25 mouse cellular contexts compared by ENCODE assay signal in genomic region chr10:96757311-96757710, GRCm38 (mm10).
A peak's percentile ranks its signal among the peaks of the same experiment; 100 is the strongest.
DNase-seq lines count a peak whose midpoint lies in the region; ATAC-seq and TF ChIP-seq lines count a peak whose summit lies in the region.
"Had no signal": no experiment of that assay in that cellular context is flagged by ENCODE, and none has a peak within 500 bp of the region (broad histone marks: within the 10 kb centered on the region; RNA-seq: fewer than 3 reads in every experiment).

No protein-coding gene starts in this region.

- H3K9ac ChIP-seq in heart, embryonic 13.5 days: no peak overlapping the region
- no peak overlapping the region for H3K9ac ChIP-seq in heart, embryonic 12.5 days
- H3K9ac ChIP-seq in intestine, postnatal 0 days (ENCODE audit: low read depth, low read length): no peak overlapping the region
- H3K9ac ChIP-seq: embryonic facial prominence, embryonic 13.5 days; forebrain, embryonic 12.5 days; forebrain, embryonic 15.5 days; hindbrain, embryonic 15.5 days had no signal

- 94% methylated on average over 1 of the region's 1 CpGs for WGBS in heart, embryonic 13.5 days
- WGBS in heart, embryonic 12.5 days: 78% methylated on average over 1 of the region's 1 CpGs
- WGBS in intestine, postnatal 0 days: 36% methylated on average over 1 of the region's 1 CpGs

- no peak for ATAC-seq in heart, embryonic 13.5 days (ENCODE audit: extremely low read depth, insufficient number of reproducible peaks, low FRiP score, low TSS enrichment)
- ATAC-seq in heart, embryonic 12.5 days (ENCODE audit: insufficient number of reproducible peaks, low FRiP score): no peak
- peak; percentile 22; the same call in 1 of the 2 replicates for ATAC-seq in intestine, postnatal 0 days
- ATAC-seq: CD4-positive, CD25-positive, alpha-beta regulatory T cell, adult 4 months; forebrain, embryonic 15.5 days had no signal

- no peaks in the 10 kb centered on the region for H3K9me3 ChIP-seq in heart, embryonic 13.5 days
- H3K9me3 ChIP-seq in heart, embryonic 12.5 days (replicated peaks): no peaks in the 10 kb centered on the region
- no peaks in the 10 kb centered on the region for H3K9me3 ChIP-seq in intestine, postnatal 0 days (ENCODE audit: control insufficient read depth)
- H3K9me3 ChIP-seq: embryonic facial prominence, embryonic 10.5 days; embryonic facial prominence, embryonic 13.5 days; forebrain, embryonic 12.5 days; forebrain, embryonic 15.5 days; hindbrain, embryonic 15.5 days had no signal

- DNase-seq in ES-CJ7 (ENCODE audit: low read depth, low spot score) (peak; percentile 14), R1 (ENCODE audit: low read depth, low spot score) (peak; percentile 9)
- DNase-seq in thymus, postnatal 0 days (ENCODE audit: low spot score): no peak
- DNase-seq in cerebellum, postnatal 4 days (ENCODE audit: low spot score in 2 of 2): no peak
- DNase-seq in frontal cortex, postnatal 10 days (ENCODE audit: low spot score in 2 of 2): no peak
- DNase-seq: adrenal gland, postnatal 10 days; adrenal gland, postnatal 36 days; cerebellum, adult 2 months; cerebellum, adult 9-11 months; cerebellum, postnatal 25 days; embryo, embryonic 11 days; gastrocnemius, postnatal 10 days; gastrocnemius, postnatal 36 days; kidney, adult 2 months had no signal

- H3K4me1 ChIP-seq in heart, embryonic 13.5 days: peaks cover 51% of the 10 kb centered on the region
- H3K4me1 ChIP-seq in heart, embryonic 12.5 days (replicated peaks): peaks cover 45% of the 10 kb centered on the region
- no peaks in the 10 kb centered on the region for H3K4me1 ChIP-seq in intestine, postnatal 0 days (replicated peaks; ENCODE audit: control insufficient read depth, insufficient read depth, low read length)
- H3K4me1 ChIP-seq: embryonic facial prominence, embryonic 13.5 days had no signal

- no peak overlapping the region for H3K4me2 ChIP-seq in heart, embryonic 13.5 days
- H3K4me2 ChIP-seq in heart, embryonic 12.5 days: no peak overlapping the region
- no peak overlapping the region for H3K4me2 ChIP-seq in intestine, postnatal 0 days (replicated peaks; ENCODE audit: low read depth)
- H3K4me2 ChIP-seq: embryonic facial prominence, embryonic 13.5 days; forebrain, embryonic 12.5 days; forebrain, embryonic 15.5 days; heart, embryonic 11.5 days; hindbrain, embryonic 15.5 days had no signal

- no peaks in the 10 kb centered on the region for H3K27me3 ChIP-seq in heart, embryonic 13.5 days (replicated peaks)
- no peaks in the 10 kb centered on the region for H3K27me3 ChIP-seq in heart, embryonic 12.5 days (replicated peaks)
- no peaks in the 10 kb centered on the region for H3K27me3 ChIP-seq in intestine, postnatal 0 days (replicated peaks; ENCODE audit: control insufficient read depth, insufficient read depth, low read length)
- H3K27me3 ChIP-seq: embryonic facial prominence, embryonic 13.5 days; forebrain, embryonic 12.5 days; forebrain, embryonic 15.5 days; hindbrain, embryonic 15.5 days had no signal

- peak overlapping the region; percentile 77 for H3K27ac ChIP-seq in heart, embryonic 13.5 days (replicated peaks)
- no peak overlapping the region for H3K27ac ChIP-seq in heart, embryonic 12.5 days (ENCODE audit: poor library complexity, severe bottlenecking)
- no peak overlapping the region for H3K27ac ChIP-seq in intestine, postnatal 0 days (ENCODE audit: low read depth, low read length)
- H3K27ac ChIP-seq: embryonic facial prominence, embryonic 10.5 days; embryonic facial prominence, embryonic 13.5 days; forebrain, embryonic 12.5 days; forebrain, embryonic 15.5 days; hindbrain, embryonic 15.5 days had no signal

- H3K4me3 ChIP-seq in heart, embryonic 13.5 days: no peak overlapping the region
- H3K4me3 ChIP-seq in heart, embryonic 12.5 days: no peak overlapping the region
- H3K4me3 ChIP-seq in intestine, postnatal 0 days (ENCODE audit: low read depth, low read length): no peak overlapping the region
- H3K4me3 ChIP-seq: embryonic facial prominence, embryonic 10.5 days; embryonic facial prominence, embryonic 13.5 days; erythroblast, embryonic 14.5 days; forebrain, embryonic 12.5 days; forebrain, embryonic 15.5 days; hindbrain, embryonic 15.5 days had no signal

- no peak for TF ChIP-seq CTCF in intestine, postnatal 0 days (IDR thresholded peaks at IDR 0.05; ENCODE audit: low read depth)

- H3K36me3 ChIP-seq in heart, embryonic 13.5 days: no peaks in the 10 kb centered on the region
- H3K36me3 ChIP-seq in heart, embryonic 12.5 days: no peaks in the 10 kb centered on the region
- H3K36me3 ChIP-seq in intestine, postnatal 0 days (ENCODE audit: control insufficient read depth, insufficient read depth): no peaks in the 10 kb centered on the region
- H3K36me3 ChIP-seq: embryonic facial prominence, embryonic 10.5 days; embryonic facial prominence, embryonic 13.5 days; forebrain, embryonic 12.5 days; forebrain, embryonic 15.5 days; hindbrain, embryonic 15.5 days had no signal

Comparison
In these comparisons a context has a peak if more than half of its experiments do, and no peak if none do; other contexts are left out.
1. DNase-seq: peak in ES-CJ7 (single experiment) and R1 (single experiment); none in thymus, postnatal 0 days (single experiment), cerebellum, postnatal 4 days (0 of 2) and frontal cortex, postnatal 10 days (0 of 2).